Mouse (Mus musculus) C2C12 (cell line): ENCODE data around the gene Muc3a. TPM values are rescaled to one million over a fixed set of nuclear protein-coding genes. Genes with fewer than 3 reads are reported as not detected.

ENCODE experiments used
- H3K27me3 ChIP-seq: one replicate; pipeline ENCODE4 v1.6.1; 2011; ENCODE audit not compliant: control insufficient read depth, insufficient read depth, insufficient read length
- H3K36me3 ChIP-seq: one replicate; pipeline ENCODE4 v1.6.1; 2011; ENCODE audit not compliant: control insufficient read depth, insufficient read depth
- H3K4me3 ChIP-seq: one replicate; pipeline ENCODE4 v1.5.1; 2011; ENCODE audit warnings: mild to moderate bottlenecking, control low read depth; ENCODE audit not compliant: poor library complexity, insufficient read depth, severe bottlenecking
- H3K79me2 ChIP-seq: one replicate; pipeline ENCODE4 v1.6.1; 2011; ENCODE audit not compliant: control insufficient read depth, insufficient read depth
- H3K79me3 ChIP-seq: one replicate; pipeline ENCODE4 v1.6.1; 2011; ENCODE audit warnings: low read depth, control low read depth
- H3ac ChIP-seq: one replicate; pipeline ENCODE3; 2011; ENCODE audit warnings: low read depth; ENCODE audit not compliant: control insufficient read depth, insufficient read length
- CEBPB ChIP-seq: IDR thresholded peaks from one replicate; pipeline ENCODE4 v1.6.1; 2011; ENCODE audit warnings: low read depth, mild to moderate bottlenecking, control low read depth, moderate library complexity
- CTCF ChIP-seq: IDR thresholded peaks from one replicate; pipeline ENCODE4 v1.5.1; 2011; ENCODE audit not compliant: control insufficient read depth, insufficient read depth, insufficient read length
- FOSL1 ChIP-seq: IDR thresholded peaks from one replicate; pipeline ENCODE4 v1.8.0; 2011; ENCODE audit warnings: mild to moderate bottlenecking, low read length; ENCODE audit not compliant: poor library complexity, insufficient read depth, severe bottlenecking
- MAX ChIP-seq: IDR thresholded peaks from one replicate; pipeline ENCODE4 v1.6.1; 2011; ENCODE audit warnings: mild to moderate bottlenecking, control low read depth
- MYOD1 ChIP-seq: IDR thresholded peaks from one replicate; pipeline ENCODE4 v1.6.1; 2011; ENCODE audit warnings: low read depth; ENCODE audit not compliant: control insufficient read depth, insufficient read length
- MYOG ChIP-seq: IDR thresholded peaks from one replicate; pipeline ENCODE4 v1.6.1; 2011; ENCODE audit not compliant: control insufficient read depth, insufficient read length; ENCODE audit errors: extremely low read depth
- USF1 ChIP-seq: IDR thresholded peaks from one replicate; pipeline ENCODE4 v1.6.1; 2011; ENCODE audit warnings: low read depth, mild to moderate bottlenecking, control low read depth, moderate library complexity
- polyA plus RNA-seq: library from polyadenylated mRNA; unstranded; fragments of >200 nt; fragmentation: generic; extraction: Trizol; gene quantifications from one replicate; pipeline ENCODE4 v1.2.1, GENCODE M21; 2012; ENCODE audit warnings: missing spikeins

Muc3a gene
- polyA plus RNA-seq, 1 experiment = not detected

DNA sequence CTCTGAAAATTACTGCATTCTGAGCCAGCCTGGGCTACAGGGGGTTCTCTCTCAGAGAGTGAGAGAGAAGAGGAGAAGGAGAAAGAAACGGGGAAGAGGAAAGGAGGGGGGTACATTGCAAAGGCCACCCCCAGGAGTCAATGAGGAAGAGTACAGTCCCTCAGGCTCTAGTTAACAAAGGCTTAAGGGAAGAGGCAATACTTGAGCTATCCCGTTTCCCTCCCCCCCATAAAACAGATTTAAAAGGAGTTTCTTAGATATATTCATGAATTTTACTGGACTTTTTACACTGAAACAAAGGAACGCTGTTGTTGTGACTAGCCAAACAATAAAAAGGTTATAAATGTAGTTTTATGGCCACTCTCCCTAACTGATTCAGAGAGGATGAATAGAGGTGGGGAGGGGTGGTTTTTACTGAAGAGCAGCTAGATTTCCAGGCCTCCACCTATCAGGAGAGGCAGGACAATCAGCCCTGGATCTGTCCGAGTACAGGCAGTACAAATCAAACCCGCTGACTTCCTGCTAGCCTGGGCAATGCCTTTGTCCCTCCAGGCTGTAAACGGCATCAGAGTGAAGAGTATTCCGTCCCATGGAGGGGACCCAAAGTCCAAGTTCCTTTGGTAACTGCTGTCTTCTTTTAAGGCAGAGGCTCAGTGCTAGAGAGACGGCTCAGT lies 18.8 kb downstream of the Muc3a start:
- no peaks in the 10 kb centered on the region for H3K79me2 ChIP-seq
- H3K36me3 ChIP-seq = no peaks in the 10 kb centered on the region
- H3K4me3 ChIP-seq = no peak overlapping the region
- no peaks in the 10 kb centered on the region for H3K79me3 ChIP-seq
- H3ac ChIP-seq = no peak overlapping the region
- TF ChIP-seq MYOG (no peak), CEBPB (no peak), USF1 (no peak), MYOD1 (no peak), FOSL1 (no peak), MAX (no peak), CTCF (no peak)
- H3K27me3 ChIP-seq = peaks cover 37% of the 10 kb centered on the region

GRCm38 (mm10) chr5:137189326-137189725 lies 22.9 kb downstream of the Muc3a start:
- H3K4me3 ChIP-seq = no peak overlapping the region
- no peaks in the 10 kb centered on the region for H3K36me3 ChIP-seq
- H3ac ChIP-seq = no peak overlapping the region
- H3K79me2 ChIP-seq = no peaks in the 10 kb centered on the region
- H3K79me3 ChIP-seq = no peaks in the 10 kb centered on the region
- TF ChIP-seq USF1 (no peak), CTCF (no peak), MYOD1 (no peak), CEBPB (no peak)
- H3K27me3 ChIP-seq = peaks cover 45% of the 10 kb centered on the region

DNA sequence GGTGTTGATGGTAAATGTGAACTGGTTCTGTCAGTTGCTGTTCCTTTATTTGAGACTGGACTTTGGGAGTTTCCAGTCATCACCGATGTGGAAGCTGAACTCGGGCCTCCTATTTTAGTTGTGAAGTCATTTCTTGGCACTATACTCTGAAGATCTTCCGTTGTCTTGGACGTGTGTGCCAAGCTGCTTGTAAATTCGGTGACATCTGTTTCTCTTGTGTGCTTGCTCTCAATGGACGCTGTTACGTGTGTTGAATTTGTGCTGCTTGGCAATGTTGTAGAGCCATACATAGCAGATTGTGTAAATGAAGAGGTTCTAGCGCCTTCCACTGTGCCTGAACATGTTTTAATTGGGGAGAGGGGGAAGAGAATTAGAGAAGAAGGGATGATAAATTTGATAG lies 26.8 kb downstream of the Muc3a start:
- Histone ChIP-seq H3ac (no peak overlapping the region), H3K27me3 (peaks cover 27% of the 10 kb centered on the region), H3K79me2 (no peaks in the 10 kb centered on the region), H3K36me3 (no peaks in the 10 kb centered on the region), H3K79me3 (no peaks in the 10 kb centered on the region), H3K4me3 (no peak overlapping the region)
- no peak for TF ChIP-seq CTCF

GRCm38 (mm10) chr5:137179646-137180374 lies 32.4 kb downstream of the Muc3a start:
- TF ChIP-seq FOSL1 = no peak
- TF ChIP-seq CEBPB = no peak
- TF ChIP-seq MAX = no peak
- TF ChIP-seq CTCF = no peak
- no peak for TF ChIP-seq MYOD1
- H3K79me2 ChIP-seq = no peaks in the 10 kb centered on the region
- H3K4me3 ChIP-seq = no peak overlapping the region
- H3K79me3 ChIP-seq = no peaks in the 10 kb centered on the region
- H3K27me3 ChIP-seq = peaks cover 43% of the 10 kb centered on the region
- H3ac ChIP-seq = no peak overlapping the region
- no peaks in the 10 kb centered on the region for H3K36me3 ChIP-seq

GRCm38 (mm10) chr5:137173967-137174366 lies 38.2 kb downstream of the Muc3a start:
- Histone ChIP-seq H3K79me2 (no peaks in the 10 kb centered on the region), H3K4me3 (no peak overlapping the region), H3K79me3 (no peaks in the 10 kb centered on the region), H3K27me3 (peaks cover 60% of the 10 kb centered on the region), H3ac (no peak overlapping the region), H3K36me3 (no peaks in the 10 kb centered on the region)
- TF ChIP-seq CEBPB (no peak), CTCF (no peak), MYOG (no peak), FOSL1 (no peak), MYOD1 (no peak)

GRCm38 (mm10) chr5:137172591-137172990 lies 39.6 kb downstream of the Muc3a start:
- TF ChIP-seq MYOD1 (no peak), MAX (no peak), USF1 (no peak), MYOG (no peak), FOSL1 (no peak), CTCF (no peak), CEBPB (no peak)
- Histone ChIP-seq H3K27me3 (peaks cover 50% of the 10 kb centered on the region), H3ac (no peak overlapping the region), H3K79me3 (no peaks in the 10 kb centered on the region), H3K4me3 (no peak overlapping the region), H3K36me3 (no peaks in the 10 kb centered on the region), H3K79me2 (no peaks in the 10 kb centered on the region)
